Mouse (Mus musculus) frontal cortex, adult (tissue): Measurements from ENCODE around the gene Dnaja3.

ENCODE experiments used
- ATAC-seq: cut with Nextera tagmentation; 2 replicates; pipeline ENCODE4 v1.9.2; 2017; ENCODE audit warnings: mild to moderate bottlenecking, moderate library complexity, mixed read lengths; ENCODE audit not compliant: low TSS enrichment

Dnaja3 gene

GRCm38 (mm10) chr16:4722128-4722914, 82.5 kb downstream of the Dnaja3 start:
- ATAC-seq = no peak

- ATAC-seq = no peak
These were observed 83.1 kb downstream of the Dnaja3 start for GRCm38 (mm10) chr16:4722915-4723209.

- ATAC-seq = no peak
These were observed 85.5 kb downstream of the Dnaja3 start for GRCm38 (mm10) chr16:4725266-4725665.

GRCm38 (mm10) chr16:4725780-4726527, 86.2 kb downstream of the Dnaja3 start, which contains the start of gene Hmox2:
TSS of gene Hmox2 (plus strand) at chr16:4726361.
- ATAC-seq = peak; percentile 96

- ATAC-seq = peak; percentile 36
These were observed 86.8 kb downstream of the Dnaja3 start for GRCm38 (mm10) chr16:4726528-4727128.

- no peak for ATAC-seq
These were observed 87.7 kb downstream of the Dnaja3 start for GRCm38 (mm10) chr16:4727526-4727925.

- ATAC-seq = no peak
These were observed 88.2 kb downstream of the Dnaja3 start for GRCm38 (mm10) chr16:4727963-4728362.

GRCm38 (mm10) chr16:4730776-4731358, 91.1 kb downstream of the Dnaja3 start:
- ATAC-seq = no peak

- ATAC-seq = no peak
These were observed 96.5 kb downstream of the Dnaja3 start for GRCm38 (mm10) chr16:4736262-4736661.

GRCm38 (mm10) chr16:4739994-4740393, 100.2 kb downstream of the Dnaja3 start:
- no peak for ATAC-seq

GRCm38 (mm10) chr16:4742186-4742585, 102.4 kb downstream of the Dnaja3 start:
- no peak for ATAC-seq

- no peak for ATAC-seq
These were observed 112.4 kb downstream of the Dnaja3 start for GRCm38 (mm10) chr16:4752155-4752554.

GRCm38 (mm10) chr16:4754045-4754444, 114.3 kb downstream of the Dnaja3 start:
- no peak for ATAC-seq

- peak; percentile 70 for ATAC-seq
These were observed 117.0 kb downstream of the Dnaja3 start for GRCm38 (mm10) chr16:4756660-4757335.
